Mouse (Mus musculus): Measurements from ENCODE around the gene Gm28230. TPM values are rescaled to one million over a fixed set of nuclear protein-coding genes. Genes with fewer than 3 reads are reported as not detected.

Gene Gm28230
- total and polyA plus RNA-seq, 2 experiments from 2014 or later, result 1.6 TPM; not detected in 1

DNA sequence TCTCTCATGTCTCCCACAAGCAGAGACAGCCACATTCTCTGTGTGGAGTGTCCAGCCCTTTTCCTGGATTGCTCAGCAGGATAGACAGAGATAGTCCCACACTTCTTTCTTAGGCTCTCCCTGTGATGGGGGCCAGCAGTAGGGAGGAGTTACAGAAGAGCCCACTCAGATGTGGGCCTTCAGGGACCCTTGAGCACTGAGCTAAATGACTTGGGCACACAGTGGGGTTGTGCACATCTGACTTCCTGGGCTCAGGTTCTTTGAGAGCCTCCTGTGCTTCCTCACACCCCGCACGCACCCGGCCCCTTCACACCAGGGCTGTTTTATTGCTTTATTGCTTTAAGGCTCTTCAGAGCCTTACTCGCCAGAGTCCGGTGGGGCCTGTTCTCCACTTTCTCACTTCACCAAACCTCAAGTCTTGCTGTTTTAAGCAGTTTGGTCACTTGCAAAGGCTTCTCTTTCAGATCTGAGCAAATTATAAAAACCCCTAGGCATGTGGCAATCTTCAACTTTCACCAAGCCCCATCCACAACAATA is 5.5 kb upstream of the Gm28230 start:
- Histone ChIP-seq H3K9ac (replicated peaks; ENCODE audit: low read depth, low read length) (no peak overlapping the region), H3K9me3 (replicated peaks; ENCODE audit: control insufficient read depth, low read length) (no peaks in the 10 kb centered on the region), H3K4me1 (ENCODE audit: control insufficient read depth, insufficient read depth) (no peaks in the 10 kb centered on the region), H3K4me3 (ENCODE audit: low read depth, low read length) (no peak overlapping the region), H3K27ac (ENCODE audit: low read depth) (no peak overlapping the region), H3K4me2 (ENCODE audit: low read depth, low read length) (no peak overlapping the region), H3K36me3 (replicated peaks; ENCODE audit: control insufficient read depth, insufficient read depth, low read length) (no peaks in the 10 kb centered on the region), H3K27me3 (ENCODE audit: control insufficient read depth, insufficient read depth, low read length) (peaks cover 97% of the 10 kb centered on the region)
- TF ChIP-seq CTCF (IDR thresholded peaks at IDR 0.05; ENCODE audit: low read depth) (no peak), EP300 (IDR thresholded peaks at IDR 0.05; ENCODE audit: low read depth) (no peak)
- no peak for ATAC-seq (ENCODE audit: insufficient read depth, low read depth)
- no peak for DNase-seq (ENCODE audit: low spot score)
- WGBS, result 13% methylated on average over 5 of the region's 5 CpGs

DNA sequence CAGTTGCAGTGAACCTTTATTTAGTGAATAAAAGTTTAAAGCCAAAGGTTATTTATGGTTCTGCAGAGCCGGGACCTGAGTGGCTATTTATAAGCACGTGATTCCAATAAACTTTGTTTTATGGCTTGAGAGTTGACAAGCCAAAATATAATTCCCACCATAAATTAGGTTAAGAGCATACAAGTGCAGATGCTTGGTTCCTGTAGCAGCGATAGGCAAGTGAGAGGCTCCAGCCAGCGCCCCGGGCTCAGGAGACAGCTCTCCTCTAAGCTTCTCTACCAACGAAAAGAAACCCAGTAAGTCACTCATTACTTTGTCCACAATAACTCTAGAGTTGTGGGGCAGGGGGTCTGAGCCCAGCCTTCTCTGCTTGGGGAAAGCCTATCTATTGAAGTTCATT is 4.6 kb upstream of the Gm28230 start:
- Histone ChIP-seq H3K4me3 (ENCODE audit: low read depth, low read length) (no peak overlapping the region), H3K4me2 (ENCODE audit: low read depth, low read length) (no peak overlapping the region), H3K27ac (ENCODE audit: low read depth) (no peak overlapping the region), H3K9ac (replicated peaks; ENCODE audit: low read depth, low read length) (no peak overlapping the region), H3K9me3 (replicated peaks; ENCODE audit: control insufficient read depth, low read length) (no peaks in the 10 kb centered on the region), H3K36me3 (replicated peaks; ENCODE audit: control insufficient read depth, insufficient read depth, low read length) (no peaks in the 10 kb centered on the region), H3K4me1 (ENCODE audit: control insufficient read depth, insufficient read depth) (no peaks in the 10 kb centered on the region), H3K27me3 (ENCODE audit: control insufficient read depth, insufficient read depth, low read length) (peaks cover 97% of the 10 kb centered on the region)
- DNase-seq (ENCODE audit: low spot score), result no peak
- no peak for ATAC-seq (ENCODE audit: insufficient read depth, low read depth)
- TF ChIP-seq CTCF (IDR thresholded peaks at IDR 0.05; ENCODE audit: low read depth) (no peak), EP300 (IDR thresholded peaks at IDR 0.05; ENCODE audit: low read depth) (no peak)
- 15% methylated on average over 6 of the region's 6 CpGs for WGBS

DNA sequence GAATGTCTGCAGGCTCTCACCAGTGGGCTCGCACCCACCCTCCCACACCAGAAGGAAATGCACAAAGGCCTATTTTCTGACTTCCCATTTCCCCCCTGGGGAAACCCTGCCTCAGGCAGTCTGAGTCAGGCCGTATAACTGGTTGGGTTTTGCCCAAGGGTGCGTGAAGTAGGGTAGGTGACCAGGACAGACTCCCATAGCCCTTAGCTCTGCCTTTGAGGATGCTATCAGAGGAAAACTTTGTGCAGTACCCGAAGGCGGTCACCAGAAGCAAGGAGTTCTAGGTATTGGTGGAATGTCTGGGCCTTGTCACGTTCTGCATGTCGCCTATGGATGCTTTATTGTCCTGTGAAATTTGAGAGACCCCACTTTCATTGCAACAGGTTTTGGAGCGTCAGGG is 3.6 kb upstream of the Gm28230 start:
- no peak for TF ChIP-seq CTCF (IDR thresholded peaks at IDR 0.05; ENCODE audit: low read depth)
- TF ChIP-seq EP300 (IDR thresholded peaks at IDR 0.05; ENCODE audit: low read depth), result no peak
- ATAC-seq (ENCODE audit: insufficient read depth, low read depth), result no peak
- WGBS, result 5% methylated on average over 8 of the region's 8 CpGs

DNA sequence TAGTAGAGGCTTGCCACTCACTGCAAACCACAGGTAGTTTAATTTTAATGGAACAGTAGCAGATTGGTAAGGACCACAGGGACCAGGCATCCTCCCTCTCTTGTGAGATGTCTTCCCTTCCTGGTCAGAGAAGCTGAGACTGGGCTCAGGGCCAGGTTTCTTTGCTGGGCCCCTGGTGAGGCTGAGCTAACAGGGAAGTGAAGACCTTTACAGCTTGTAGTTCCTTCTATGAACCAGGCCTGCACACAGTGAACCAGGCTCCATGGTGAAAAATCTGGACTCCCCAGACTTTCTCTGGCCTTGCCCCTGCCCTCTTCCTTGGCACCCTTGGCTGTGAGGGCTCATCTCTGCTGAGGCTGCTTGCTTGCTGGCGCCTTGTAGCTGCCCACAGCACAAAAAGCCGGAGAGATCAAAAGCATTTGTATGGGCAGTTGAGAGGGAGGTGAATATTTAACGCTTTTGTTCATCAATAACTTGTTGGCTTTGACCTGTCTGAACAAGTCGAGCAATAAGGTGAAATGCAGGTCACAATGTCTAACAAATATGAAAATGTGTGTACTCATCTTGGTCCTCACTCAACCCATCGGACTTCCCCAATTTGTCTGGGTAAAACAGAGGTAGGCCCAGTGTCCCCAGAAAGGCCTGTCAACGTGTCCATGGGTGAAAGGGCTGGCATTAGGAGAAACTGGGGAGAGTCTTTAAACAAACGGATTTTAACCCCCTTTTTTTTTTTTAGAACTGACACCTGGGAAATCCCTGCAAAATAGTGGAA is 2.1 kb upstream of the Gm28230 start:
- WGBS, result 36% methylated on average over 7 of the region's 7 CpGs
- no peaks in the 10 kb centered on the region for H3K9me3 ChIP-seq (replicated peaks; ENCODE audit: control insufficient read depth, low read length)
- TF ChIP-seq CTCF (IDR thresholded peaks at IDR 0.05; ENCODE audit: low read depth), result no peak
- TF ChIP-seq EP300 (IDR thresholded peaks at IDR 0.05; ENCODE audit: low read depth), result no peak
- H3K27ac ChIP-seq (ENCODE audit: low read depth), result no peak overlapping the region
- DNase-seq (ENCODE audit: low spot score), result no peak
- no peak overlapping the region for H3K4me2 ChIP-seq (ENCODE audit: low read depth, low read length)
- no peak overlapping the region for H3K9ac ChIP-seq (replicated peaks; ENCODE audit: low read depth, low read length)
- no peaks in the 10 kb centered on the region for H3K36me3 ChIP-seq (replicated peaks; ENCODE audit: control insufficient read depth, insufficient read depth, low read length)
- no peaks in the 10 kb centered on the region for H3K4me1 ChIP-seq (ENCODE audit: control insufficient read depth, insufficient read depth)
- H3K27me3 ChIP-seq (ENCODE audit: control insufficient read depth, insufficient read depth, low read length), result peaks cover 100% of the 10 kb centered on the region
- no peak for ATAC-seq (ENCODE audit: insufficient read depth, low read depth)
- no peak overlapping the region for H3K4me3 ChIP-seq (ENCODE audit: low read depth, low read length)

More for the DNA sequence above, 3.6 kb upstream of the Gm28230 start:
- Histone ChIP-seq H3K9me3 (replicated peaks; ENCODE audit: control insufficient read depth, low read length) (no peaks in the 10 kb centered on the region), H3K4me3 (ENCODE audit: low read depth, low read length) (no peak overlapping the region), H3K4me1 (ENCODE audit: control insufficient read depth, insufficient read depth) (no peaks in the 10 kb centered on the region), H3K27ac (ENCODE audit: low read depth) (no peak overlapping the region), H3K4me2 (ENCODE audit: low read depth, low read length) (no peak overlapping the region), H3K9ac (replicated peaks; ENCODE audit: low read depth, low read length) (no peak overlapping the region), H3K27me3 (ENCODE audit: control insufficient read depth, insufficient read depth, low read length) (peaks cover 97% of the 10 kb centered on the region), H3K36me3 (replicated peaks; ENCODE audit: control insufficient read depth, insufficient read depth, low read length) (no peaks in the 10 kb centered on the region)
- no peak for DNase-seq (ENCODE audit: low spot score)

- Histone ChIP-seq H3K4me3 (ENCODE audit: low read depth, low read length) (no peak overlapping the region), H3K4me1 (ENCODE audit: control insufficient read depth, insufficient read depth) (no peaks in the 10 kb centered on the region), H3K9ac (replicated peaks; ENCODE audit: low read depth, low read length) (no peak overlapping the region), H3K9me3 (replicated peaks; ENCODE audit: control insufficient read depth, low read length) (no peaks in the 10 kb centered on the region), H3K27ac (ENCODE audit: low read depth) (no peak overlapping the region), H3K27me3 (ENCODE audit: control insufficient read depth, insufficient read depth, low read length) (peaks cover 99% of the 10 kb centered on the region), H3K4me2 (ENCODE audit: low read depth, low read length) (no peak overlapping the region), H3K36me3 (replicated peaks; ENCODE audit: control insufficient read depth, insufficient read depth, low read length) (no peaks in the 10 kb centered on the region)
- no peak for DNase-seq (ENCODE audit: low spot score)
- no peak for ATAC-seq (ENCODE audit: insufficient read depth, low read depth)
- 16% methylated on average over 17 of the region's 17 CpGs for WGBS
- TF ChIP-seq CTCF (IDR thresholded peaks at IDR 0.05; ENCODE audit: low read depth) (no peak), EP300 (IDR thresholded peaks at IDR 0.05; ENCODE audit: low read depth) (no peak)
Measured at GRCm38 (mm10) chr2:74725171-74725570, 1.4 kb upstream of the Gm28230 start.
